Mouse (Mus musculus): Measurements from ENCODE around the gene Wars2. TPM values are rescaled to one million over a fixed set of nuclear protein-coding genes. Genes with fewer than 3 reads are reported as not detected.

Wars2 gene
- polyA plus RNA-seq, 3 experiments from 2014 or later: 6.0 to 11.5 (median 6.7) TPM

DNA sequence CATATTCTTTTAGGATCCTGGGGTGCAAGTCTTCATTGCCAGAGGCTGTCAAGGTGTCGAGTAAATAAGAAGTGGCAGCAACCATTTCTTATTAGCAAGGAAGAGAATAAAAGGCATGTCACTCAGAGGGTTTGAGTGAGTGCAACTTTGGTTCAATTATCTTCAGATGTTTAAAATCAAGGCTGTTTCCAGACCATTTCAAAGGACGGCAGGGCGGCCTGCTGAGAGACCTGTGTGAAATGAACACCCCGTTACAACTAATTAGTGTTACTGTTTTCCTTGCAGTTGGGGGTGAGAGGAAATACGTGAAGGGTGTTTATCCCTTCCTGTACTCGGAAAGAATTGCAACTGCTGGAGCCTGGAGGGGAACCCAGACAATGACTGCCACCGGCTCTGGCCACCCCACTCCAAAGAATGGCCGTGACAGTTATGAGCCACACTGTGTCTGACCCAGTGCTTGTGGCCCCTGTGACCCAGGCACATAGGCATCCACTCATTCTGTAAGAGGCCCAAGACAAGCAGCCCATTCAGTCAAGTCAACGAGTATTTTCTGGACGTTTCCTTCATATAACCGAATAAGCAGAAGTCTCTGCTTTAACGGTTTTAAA lies 137.2 kb downstream of the Wars2 start:
- no peak for ATAC-seq

DNA sequence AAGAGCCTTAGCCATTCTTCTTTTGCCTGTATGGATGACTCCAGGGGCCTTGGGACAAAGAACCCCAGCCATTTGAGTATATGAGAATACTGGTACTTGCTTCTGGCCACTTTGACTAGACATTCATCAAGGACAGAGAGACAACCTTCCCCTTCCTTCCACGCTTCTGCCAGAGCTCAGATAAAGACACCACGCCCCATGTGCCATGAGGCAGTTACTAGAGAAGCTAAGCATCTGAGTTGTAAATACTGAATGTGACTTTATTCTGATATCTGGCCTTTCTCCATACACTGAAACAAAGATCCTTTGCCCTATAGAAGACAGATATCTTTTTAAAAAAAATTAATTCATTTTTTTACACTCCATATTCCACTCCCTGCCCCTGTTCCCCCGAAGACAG lies 138.8 kb downstream of the Wars2 start:
- no peak for ATAC-seq

DNA sequence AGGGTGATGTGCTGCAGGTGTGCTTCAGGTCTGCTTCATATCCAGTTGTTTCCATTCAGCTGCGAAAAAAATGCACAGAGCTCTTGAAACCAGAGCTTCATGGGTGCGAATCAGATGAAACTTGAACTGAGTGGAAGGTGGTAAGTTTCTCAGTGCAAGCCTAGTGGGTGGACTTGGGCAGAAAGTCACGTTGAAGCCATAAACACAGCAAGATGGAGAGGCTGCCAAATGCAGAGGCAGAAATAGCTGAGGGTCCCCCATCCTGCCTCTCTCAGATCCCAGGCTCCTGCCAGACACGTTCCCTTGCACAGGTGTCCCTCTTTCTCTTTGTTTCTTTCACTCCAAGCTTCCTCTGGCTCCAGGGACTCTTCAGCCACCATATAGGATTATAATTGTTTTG lies 140.6 kb downstream of the Wars2 start:
- no peak for ATAC-seq

DNA sequence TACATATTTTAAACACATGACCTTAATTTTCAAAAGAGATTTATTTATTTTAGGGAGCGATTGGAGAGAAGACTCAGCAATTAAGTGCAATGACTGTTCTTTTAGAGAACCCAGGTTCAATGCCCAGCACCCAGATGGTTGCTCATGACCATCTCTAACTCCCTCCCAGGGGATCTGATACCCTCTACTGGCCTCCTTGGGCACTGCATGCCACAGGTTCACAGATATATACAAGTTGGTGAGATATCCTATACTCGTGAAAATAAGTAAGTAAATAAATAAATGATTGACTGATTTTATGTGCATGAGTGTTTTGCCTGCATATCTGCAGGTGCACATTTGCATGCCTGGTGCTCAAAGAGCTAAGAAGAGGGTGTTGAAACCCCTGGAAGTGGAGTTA lies 147.4 kb downstream of the Wars2 start:
- ATAC-seq: no peak

Other genes with a start within 250 kb of the Wars2 start
- not detected for gene Hao2, start 247.8 kb upstream of the Wars2 start, polyA plus RNA-seq (2017; shearing (Covaris generic))
- gene Tbx15, start 99.3 kb downstream of the Wars2 start, polyA plus RNA-seq (2017; shearing (Covaris generic)): not detected

Measured in inflammation-experienced regulatory T-cells, adult 6 months (primary cell).